Mouse (Mus musculus): ENCODE data around the gene Parp4. TPM values are rescaled to one million over a fixed set of nuclear protein-coding genes. Genes with fewer than 3 reads are reported as not detected.

Gene Parp4
- polyA plus RNA-seq, 1 experiment from 2014 or later, result 1.3 TPM

GRCm38 (mm10) chr14:56582294-56582693 is 6.9 kb downstream of the Parp4 start:
- 79% methylated on average over 6 of the region's 6 CpGs for WGBS
- no peak overlapping the region for H3K27ac ChIP-seq (replicated peaks; ENCODE audit: low read depth, low read length)
- no peaks in the 10 kb centered on the region for H3K9me3 ChIP-seq (replicated peaks; ENCODE audit: control insufficient read depth, low read length)
- ATAC-seq (replicated peaks; ENCODE audit: insufficient number of reproducible peaks, low FRiP score, low TSS enrichment, low read depth), result no peak
- no peak for DNase-seq (ENCODE audit: low spot score)
- H3K9ac ChIP-seq (replicated peaks; ENCODE audit: low read length), result no peak overlapping the region
- H3K4me3 ChIP-seq (ENCODE audit: low read depth, low read length), result no peak overlapping the region
- no peaks in the 10 kb centered on the region for H3K4me1 ChIP-seq (ENCODE audit: control insufficient read depth, insufficient read depth, low read length)
- H3K36me3 ChIP-seq (replicated peaks; ENCODE audit: control insufficient read depth, insufficient read depth, low read depth, low read length), result no peaks in the 10 kb centered on the region
- H3K27me3 ChIP-seq (ENCODE audit: control insufficient read depth, insufficient read depth, low read length), result no peaks in the 10 kb centered on the region
- no peak overlapping the region for H3K4me2 ChIP-seq (ENCODE audit: low read depth, low read length)

- no peaks in the 10 kb centered on the region for H3K36me3 ChIP-seq (replicated peaks; ENCODE audit: control insufficient read depth, insufficient read depth, low read depth, low read length)
- 92% methylated on average over 9 of the region's 9 CpGs for WGBS
- H3K4me1 ChIP-seq (ENCODE audit: control insufficient read depth, insufficient read depth, low read length), result no peaks in the 10 kb centered on the region
- H3K4me3 ChIP-seq (ENCODE audit: low read depth, low read length), result no peak overlapping the region
- no peak overlapping the region for H3K27ac ChIP-seq (replicated peaks; ENCODE audit: low read depth, low read length)
- ATAC-seq (replicated peaks; ENCODE audit: insufficient number of reproducible peaks, low FRiP score, low TSS enrichment, low read depth) (no peak), DNase-seq (ENCODE audit: low spot score) (no peak)
- H3K9me3 ChIP-seq (replicated peaks; ENCODE audit: control insufficient read depth, low read length), result no peaks in the 10 kb centered on the region
- H3K9ac ChIP-seq (replicated peaks; ENCODE audit: low read length), result no peak overlapping the region
- H3K4me2 ChIP-seq (ENCODE audit: low read depth, low read length), result no peak overlapping the region
- no peaks in the 10 kb centered on the region for H3K27me3 ChIP-seq (ENCODE audit: control insufficient read depth, insufficient read depth, low read length)
Measured at GRCm38 (mm10) chr14:56592191-56592590, 16.8 kb downstream of the Parp4 start.

- ATAC-seq (replicated peaks; ENCODE audit: insufficient number of reproducible peaks, low FRiP score, low TSS enrichment, low read depth) (no peak), DNase-seq (ENCODE audit: low spot score) (no peak)
- no peaks in the 10 kb centered on the region for H3K9me3 ChIP-seq (replicated peaks; ENCODE audit: control insufficient read depth, low read length)
- no peak overlapping the region for H3K27ac ChIP-seq (replicated peaks; ENCODE audit: low read depth, low read length)
- WGBS, result 85% methylated on average over 1 of the region's 1 CpGs
- no peak overlapping the region for H3K4me2 ChIP-seq (ENCODE audit: low read depth, low read length)
- no peak overlapping the region for H3K4me3 ChIP-seq (ENCODE audit: low read depth, low read length)
- no peaks in the 10 kb centered on the region for H3K4me1 ChIP-seq (ENCODE audit: control insufficient read depth, insufficient read depth, low read length)
- H3K27me3 ChIP-seq (ENCODE audit: control insufficient read depth, insufficient read depth, low read length), result no peaks in the 10 kb centered on the region
- no peaks in the 10 kb centered on the region for H3K36me3 ChIP-seq (replicated peaks; ENCODE audit: control insufficient read depth, insufficient read depth, low read depth, low read length)
- no peak overlapping the region for H3K9ac ChIP-seq (replicated peaks; ENCODE audit: low read length)
Measured at GRCm38 (mm10) chr14:56594811-56595210, 19.4 kb downstream of the Parp4 start.

DNA sequence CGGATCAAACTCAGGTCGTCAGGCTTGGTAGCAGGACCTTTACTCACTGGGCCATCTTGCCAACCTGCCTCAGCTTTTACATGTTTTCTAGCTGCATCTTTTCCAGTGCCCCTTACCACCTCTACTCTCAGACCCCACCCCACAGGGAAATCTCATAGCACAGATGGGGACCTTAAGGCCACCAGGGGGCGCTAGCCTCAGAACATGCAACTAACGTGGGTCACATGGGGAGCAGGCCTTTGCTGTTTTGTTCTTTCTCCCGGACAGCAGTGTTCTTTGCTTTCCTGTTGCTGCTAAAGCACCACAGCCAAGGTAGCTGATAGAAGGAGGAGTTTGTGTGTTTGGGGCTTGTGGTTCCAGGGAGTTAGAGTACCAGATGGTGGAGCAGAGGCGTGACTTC is 23.3 kb downstream of the Parp4 start:
- Histone ChIP-seq H3K36me3 (replicated peaks; ENCODE audit: control insufficient read depth, insufficient read depth, low read depth, low read length) (no peaks in the 10 kb centered on the region), H3K4me2 (ENCODE audit: low read depth, low read length) (no peak overlapping the region), H3K27me3 (ENCODE audit: control insufficient read depth, insufficient read depth, low read length) (no peaks in the 10 kb centered on the region), H3K27ac (replicated peaks; ENCODE audit: low read depth, low read length) (no peak overlapping the region), H3K9ac (replicated peaks; ENCODE audit: low read length) (no peak overlapping the region), H3K4me3 (ENCODE audit: low read depth, low read length) (no peak overlapping the region), H3K9me3 (replicated peaks; ENCODE audit: control insufficient read depth, low read length) (no peaks in the 10 kb centered on the region), H3K4me1 (ENCODE audit: control insufficient read depth, insufficient read depth, low read length) (no peaks in the 10 kb centered on the region)
- no peak for ATAC-seq (replicated peaks; ENCODE audit: insufficient number of reproducible peaks, low FRiP score, low TSS enrichment, low read depth)
- WGBS, result 43% methylated on average over 6 of the region's 6 CpGs
- DNase-seq (ENCODE audit: low spot score), result peak; percentile 71

DNA sequence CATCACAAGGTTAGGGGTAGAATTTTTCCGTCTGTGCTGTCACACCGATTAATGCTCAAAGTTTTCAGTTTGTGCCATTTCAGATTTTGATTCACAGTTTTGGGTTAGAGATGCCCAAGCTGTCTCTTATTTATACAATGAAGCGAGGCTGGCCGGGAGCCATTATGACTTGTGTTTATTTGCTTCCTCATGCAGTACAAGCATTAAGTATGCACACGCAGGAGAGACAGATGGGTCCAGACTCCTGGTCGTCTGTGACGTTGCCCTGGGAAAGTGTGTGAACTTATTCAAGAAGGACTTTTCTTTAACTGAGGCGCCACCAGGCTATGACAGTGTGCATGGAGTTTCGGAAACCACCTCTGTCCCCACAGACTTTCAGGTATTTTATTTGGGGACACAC is 26.6 kb downstream of the Parp4 start:
- H3K27me3 ChIP-seq (ENCODE audit: control insufficient read depth, insufficient read depth, low read length), result no peaks in the 10 kb centered on the region
- H3K27ac ChIP-seq (replicated peaks; ENCODE audit: low read depth, low read length), result no peak overlapping the region
- DNase-seq (ENCODE audit: low spot score) (no peak), ATAC-seq (replicated peaks; ENCODE audit: insufficient number of reproducible peaks, low FRiP score, low TSS enrichment, low read depth) (no peak)
- no peaks in the 10 kb centered on the region for H3K4me1 ChIP-seq (ENCODE audit: control insufficient read depth, insufficient read depth, low read length)
- H3K9ac ChIP-seq (replicated peaks; ENCODE audit: low read length), result no peak overlapping the region
- H3K9me3 ChIP-seq (replicated peaks; ENCODE audit: control insufficient read depth, low read length), result no peaks in the 10 kb centered on the region
- H3K36me3 ChIP-seq (replicated peaks; ENCODE audit: control insufficient read depth, insufficient read depth, low read depth, low read length), result no peaks in the 10 kb centered on the region
- 89% methylated on average over 9 of the region's 9 CpGs for WGBS
- no peak overlapping the region for H3K4me2 ChIP-seq (ENCODE audit: low read depth, low read length)
- no peak overlapping the region for H3K4me3 ChIP-seq (ENCODE audit: low read depth, low read length)

- Histone ChIP-seq H3K27me3 (ENCODE audit: control insufficient read depth, insufficient read depth, low read length) (no peaks in the 10 kb centered on the region), H3K9ac (replicated peaks; ENCODE audit: low read length) (no peak overlapping the region), H3K4me1 (ENCODE audit: control insufficient read depth, insufficient read depth, low read length) (no peaks in the 10 kb centered on the region), H3K4me2 (ENCODE audit: low read depth, low read length) (no peak overlapping the region), H3K36me3 (replicated peaks; ENCODE audit: control insufficient read depth, insufficient read depth, low read depth, low read length) (no peaks in the 10 kb centered on the region), H3K4me3 (ENCODE audit: low read depth, low read length) (no peak overlapping the region), H3K9me3 (replicated peaks; ENCODE audit: control insufficient read depth, low read length) (no peaks in the 10 kb centered on the region), H3K27ac (replicated peaks; ENCODE audit: low read depth, low read length) (no peak overlapping the region)
- WGBS, result 87% methylated on average over 5 of the region's 5 CpGs
- DNase-seq (ENCODE audit: low spot score), result no peak
- ATAC-seq (replicated peaks; ENCODE audit: insufficient number of reproducible peaks, low FRiP score, low TSS enrichment, low read depth), result no peak
Measured at GRCm38 (mm10) chr14:56604438-56604837, 29.0 kb downstream of the Parp4 start.

DNA sequence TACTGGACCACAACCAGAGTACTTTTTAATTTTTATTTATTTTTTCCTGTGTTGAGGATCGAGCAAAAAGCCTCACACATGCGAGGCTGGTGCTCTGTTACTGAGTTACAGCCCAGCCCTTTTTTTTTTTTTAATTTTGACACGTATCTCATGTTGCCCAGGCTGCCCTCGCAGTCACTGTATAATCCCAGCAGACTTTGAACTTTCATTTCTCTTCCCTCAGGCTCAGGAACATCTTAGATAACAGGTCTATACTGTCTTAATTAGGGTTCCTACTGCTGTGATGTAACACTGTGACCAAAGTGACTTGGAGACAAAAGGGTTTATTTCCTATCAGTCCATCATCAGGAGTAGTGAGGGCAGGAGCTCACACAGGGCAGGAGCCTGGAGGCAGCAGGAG is 29.7 kb downstream of the Parp4 start:
- no peak overlapping the region for H3K9ac ChIP-seq (replicated peaks; ENCODE audit: low read length)
- no peaks in the 10 kb centered on the region for H3K36me3 ChIP-seq (replicated peaks; ENCODE audit: control insufficient read depth, insufficient read depth, low read depth, low read length)
- ATAC-seq (replicated peaks; ENCODE audit: insufficient number of reproducible peaks, low FRiP score, low TSS enrichment, low read depth) (no peak), DNase-seq (ENCODE audit: low spot score) (no peak)
- no peak overlapping the region for H3K4me2 ChIP-seq (ENCODE audit: low read depth, low read length)
- no peak overlapping the region for H3K27ac ChIP-seq (replicated peaks; ENCODE audit: low read depth, low read length)
- H3K4me3 ChIP-seq (ENCODE audit: low read depth, low read length), result no peak overlapping the region
- 75% methylated on average over 4 of the region's 4 CpGs for WGBS
- H3K4me1 ChIP-seq (ENCODE audit: control insufficient read depth, insufficient read depth, low read length), result no peaks in the 10 kb centered on the region
- no peaks in the 10 kb centered on the region for H3K9me3 ChIP-seq (replicated peaks; ENCODE audit: control insufficient read depth, low read length)
- no peaks in the 10 kb centered on the region for H3K27me3 ChIP-seq (ENCODE audit: control insufficient read depth, insufficient read depth, low read length)

- Histone ChIP-seq H3K9ac (replicated peaks; ENCODE audit: low read length) (no peak overlapping the region), H3K4me3 (ENCODE audit: low read depth, low read length) (no peak overlapping the region), H3K9me3 (replicated peaks; ENCODE audit: control insufficient read depth, low read length) (no peaks in the 10 kb centered on the region), H3K4me2 (ENCODE audit: low read depth, low read length) (no peak overlapping the region), H3K36me3 (replicated peaks; ENCODE audit: control insufficient read depth, insufficient read depth, low read depth, low read length) (no peaks in the 10 kb centered on the region), H3K27ac (replicated peaks; ENCODE audit: low read depth, low read length) (no peak overlapping the region), H3K4me1 (ENCODE audit: control insufficient read depth, insufficient read depth, low read length) (no peaks in the 10 kb centered on the region), H3K27me3 (ENCODE audit: control insufficient read depth, insufficient read depth, low read length) (no peaks in the 10 kb centered on the region)
- DNase-seq (ENCODE audit: low spot score), result no peak
- no peak for ATAC-seq (replicated peaks; ENCODE audit: insufficient number of reproducible peaks, low FRiP score, low TSS enrichment, low read depth)
- WGBS, result 87% methylated on average over 3 of the region's 3 CpGs
Measured at GRCm38 (mm10) chr14:56613212-56613611, 37.8 kb downstream of the Parp4 start.

All from embryonic facial prominence, embryonic 11.5 days (tissue).